Mouse (Mus musculus) limb, embryonic 14.5 days (tissue): ENCODE measurements around the gene Adap1. TPM values are rescaled to one million over a fixed set of nuclear protein-coding genes. Genes with fewer than 3 reads are reported as not detected.

Source experiments
- ATAC-seq: fragments of 200-750 bp; cut with Nextera tagmentation; 2 replicates; pipeline ENCODE4 v1.8.0; 2017; ENCODE audit warnings: low read depth, moderate number of reproducible peaks, moderate TSS enrichment; ENCODE audit not compliant: low FRiP score
- DNase-seq: peaks from one replicate; pipeline ENCODE4 v3.0.0-alpha.2; 2015; ENCODE audit warnings: low spot score
- H3K27ac ChIP-seq: fragments of 300-500 bp; sonication (generic); replicated peaks from 2 replicates; pipeline ENCODE4 v1.5.1; 2014; ENCODE audit warnings: low read depth, mild to moderate bottlenecking, low read length, moderate library complexity, mixed read lengths
- H3K27me3 ChIP-seq: fragments of 300-500 bp; sonication (generic); 2 replicates; pipeline ENCODE4 v1.6.1; 2014; ENCODE audit warnings: low read length, mixed read lengths; ENCODE audit not compliant: control insufficient read depth, insufficient read depth
- H3K36me3 ChIP-seq: fragments of 300-500 bp; sonication (generic); 2 replicates; pipeline ENCODE4 v1.6.1; 2014; ENCODE audit warnings: mild to moderate bottlenecking, low read length, moderate library complexity, mixed read lengths; ENCODE audit not compliant: control insufficient read depth, insufficient read depth
- H3K4me1 ChIP-seq: fragments of 300-500 bp; sonication (generic); 2 replicates; pipeline ENCODE4 v1.6.1; 2014; ENCODE audit warnings: antibody characterized with exemption, low read length, mixed read lengths; ENCODE audit not compliant: control insufficient read depth, insufficient read depth
- H3K4me2 ChIP-seq: fragments of 300-500 bp; sonication (generic); replicated peaks from 2 replicates; pipeline ENCODE4 v1.6.1; 2014; ENCODE audit warnings: low read depth, mild to moderate bottlenecking, low read length, moderate library complexity; ENCODE audit not compliant: severe bottlenecking
- H3K4me3 ChIP-seq: fragments of 300-500 bp; sonication (generic); replicated peaks from 2 replicates; pipeline ENCODE4 v1.5.1; 2014; ENCODE audit warnings: low read length
- H3K9ac ChIP-seq: fragments of 300-500 bp; sonication (generic); 2 replicates; pipeline ENCODE4 v1.6.1; 2014; ENCODE audit warnings: mild to moderate bottlenecking, low read depth, low read length, moderate library complexity; ENCODE audit not compliant: severe bottlenecking
- H3K9me3 ChIP-seq: fragments of 300-500 bp; sonication (generic); 2 replicates; pipeline ENCODE4 v1.6.1; 2016; ENCODE audit warnings: low read length; ENCODE audit not compliant: control insufficient read depth
- POLR2A ChIP-seq: fragments of 200-500 bp; IDR thresholded peaks from 2 replicates; pipeline ENCODE4 v1.8.0; 2012; ENCODE audit warnings: inconsistent platforms, mild to moderate bottlenecking, moderate library complexity, borderline replicate concordance; ENCODE audit not compliant: insufficient read depth, insufficient read length; ENCODE audit errors: extremely low read depth
- WGBS: fragments of 180-500 bp; shearing (Covaris S2); extraction: QIAGEN DNeasy Blood & Tissue Kit; methylation state at CpG from one replicate; pipeline ENCODE4 v1.1.7; 2014; 5-methylcytosine and 5-hydroxymethylcytosine counted together
- polyA plus RNA-seq, 2 experiments: library from polyadenylated mRNA; depleted of rRNA in 1 of 2; stranded (reverse) in 1 of 2; unstranded in 1 of 2; fragments of >200 nt; fragmentation: Nextera tagmentation in 1 of 2; extraction: Ambion mirVana in 1 of 2; gene quantifications; 2 replicates each; pipeline versions ENCODE4 v1.2.1 to v1.2.3; 2012 to 2014

Gene Adap1
- polyA plus RNA-seq, 2 experiments = 2.5 to 2.7 TPM

GRCm38 (mm10) chr5:139326111-139326696 is 782 bp upstream of the Adap1 start:
- no peaks in the 10 kb centered on the region for H3K9me3 ChIP-seq
- no peak overlapping the region for H3K27ac ChIP-seq
- no peak overlapping the region for H3K9ac ChIP-seq
- ATAC-seq (no peak), DNase-seq (no peak)
- H3K36me3 ChIP-seq = no peaks in the 10 kb centered on the region
- 61% methylated on average over 13 of the region's 13 CpGs for WGBS
- H3K4me1 ChIP-seq = peaks cover 4% of the 10 kb centered on the region; the same call in 1 of the 2 replicates
- H3K4me2 ChIP-seq = no peak overlapping the region
- TF ChIP-seq POLR2A = no peak
- no peak overlapping the region for H3K4me3 ChIP-seq
- H3K27me3 ChIP-seq = peaks cover 32% of the 10 kb centered on the region

GRCm38 (mm10) chr5:139324691-139325394 is 579 bp downstream of the Adap1 start:
- ATAC-seq (peak; percentile 17; the same call in 1 of the 2 replicates), DNase-seq (no peak)
- Histone ChIP-seq H3K9me3 (no peaks in the 10 kb centered on the region), H3K4me2 (peak overlapping the region; percentile 94), H3K27ac (no peak overlapping the region), H3K4me1 (peaks cover 4% of the 10 kb centered on the region; the same call in 1 of the 2 replicates), H3K27me3 (peaks cover 32% of the 10 kb centered on the region), H3K9ac (peak overlapping the region; percentile 47), H3K4me3 (peak overlapping the region; percentile 50), H3K36me3 (no peaks in the 10 kb centered on the region)
- WGBS = 3% methylated on average over 45 of the region's 62 CpGs
- no peak for TF ChIP-seq POLR2A

GRCm38 (mm10) chr5:139324045-139324491 is 1.4 kb downstream of the Adap1 start:
- H3K27ac ChIP-seq = no peak overlapping the region
- 61% methylated on average over 5 of the region's 5 CpGs for WGBS
- DNase-seq (no peak), ATAC-seq (no peak)
- H3K9ac ChIP-seq = no peak overlapping the region
- H3K4me2 ChIP-seq = no peak overlapping the region
- peaks cover 4% of the 10 kb centered on the region; the same call in 1 of the 2 replicates for H3K4me1 ChIP-seq
- H3K36me3 ChIP-seq = no peaks in the 10 kb centered on the region
- TF ChIP-seq POLR2A = no peak
- H3K27me3 ChIP-seq = peaks cover 32% of the 10 kb centered on the region
- no peaks in the 10 kb centered on the region for H3K9me3 ChIP-seq
- H3K4me3 ChIP-seq = no peak overlapping the region

GRCm38 (mm10) chr5:139323260-139323924 is 2.0 kb downstream of the Adap1 start:
- no peak for TF ChIP-seq POLR2A

GRCm38 (mm10) chr5:139321331-139321730 is 4.1 kb downstream of the Adap1 start:
- Histone ChIP-seq H3K9ac (no peak overlapping the region), H3K4me3 (no peak overlapping the region), H3K4me1 (peaks cover 4% of the 10 kb centered on the region; the same call in 1 of the 2 replicates), H3K27me3 (peaks cover 30% of the 10 kb centered on the region), H3K9me3 (no peaks in the 10 kb centered on the region), H3K4me2 (no peak overlapping the region), H3K36me3 (no peaks in the 10 kb centered on the region), H3K27ac (no peak overlapping the region)
- ATAC-seq (no peak), DNase-seq (no peak)
- WGBS = 82% methylated on average over 6 of the region's 6 CpGs
- no peak for TF ChIP-seq POLR2A

More at GRCm38 (mm10) chr5:139323260-139323924, 2.0 kb downstream of the Adap1 start:
- peaks cover 4% of the 10 kb centered on the region; the same call in 1 of the 2 replicates for H3K4me1 ChIP-seq
- no peak overlapping the region for H3K27ac ChIP-seq
- no peak for DNase-seq
- no peak for ATAC-seq
- no peak overlapping the region for H3K4me2 ChIP-seq
- no peaks in the 10 kb centered on the region for H3K36me3 ChIP-seq
- WGBS = 63% methylated on average over 9 of the region's 9 CpGs
- no peaks in the 10 kb centered on the region for H3K9me3 ChIP-seq
- no peak overlapping the region for H3K4me3 ChIP-seq
- H3K27me3 ChIP-seq = peaks cover 32% of the 10 kb centered on the region
- no peak overlapping the region for H3K9ac ChIP-seq
